Mouse (Mus musculus) adrenal gland, adult (tissue): ENCODE data around the gene Zzz3.

Experiments
- DNase-seq, 2 experiments: peaks; one replicate each; pipeline ENCODE4 v3.0.0; 2022 to 2023; ENCODE audit warnings: low spot score in 1 of 2; ENCODE audit not compliant: inconsistent age in 2 of 2

Zzz3 gene

DNA sequence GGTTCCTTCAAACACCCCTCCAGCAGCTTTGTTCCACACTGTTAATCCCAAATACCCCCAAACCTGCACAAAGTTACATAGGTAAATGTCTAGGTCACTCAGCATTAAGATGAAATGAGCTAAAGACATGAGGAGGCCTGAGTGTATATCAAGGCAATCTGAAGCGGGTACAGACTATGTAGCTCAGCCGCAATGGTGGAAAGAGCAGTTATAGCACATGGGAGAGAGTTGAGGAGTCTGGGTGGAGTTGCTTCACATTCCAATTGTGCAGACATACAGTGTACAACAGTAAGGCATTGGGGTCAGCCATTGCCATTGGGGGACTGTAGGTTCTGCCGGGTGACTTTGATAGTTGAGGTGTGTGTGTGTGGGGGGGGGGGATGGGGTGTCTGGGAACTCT, 69.2 kb downstream of the Zzz3 start:
- no peak for DNase-seq

- DNase-seq = no peak
Observed at GRCm38 (mm10) chr3:152465338-152465737, 70.1 kb downstream of the Zzz3 start.

DNA sequence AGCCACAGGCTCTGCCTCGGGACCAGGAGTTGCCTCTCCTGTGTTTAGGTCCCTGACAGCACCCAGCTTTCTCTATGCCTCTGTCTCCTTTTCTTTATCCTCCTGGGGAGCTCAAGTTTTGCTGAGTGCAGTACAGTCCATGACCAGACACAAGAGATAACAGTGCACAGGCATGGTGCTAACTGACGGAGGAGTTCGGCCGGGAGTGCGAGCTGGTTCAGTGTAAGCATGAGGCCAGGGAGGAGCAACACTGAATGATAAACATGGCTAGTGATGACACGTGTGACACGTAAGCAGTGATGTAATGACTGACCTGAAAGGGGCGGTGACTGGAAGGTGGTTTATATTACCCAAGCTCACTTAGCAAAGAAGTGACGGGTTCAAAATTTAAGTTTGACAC, 71.6 kb downstream of the Zzz3 start:
- DNase-seq = no peak

DNA sequence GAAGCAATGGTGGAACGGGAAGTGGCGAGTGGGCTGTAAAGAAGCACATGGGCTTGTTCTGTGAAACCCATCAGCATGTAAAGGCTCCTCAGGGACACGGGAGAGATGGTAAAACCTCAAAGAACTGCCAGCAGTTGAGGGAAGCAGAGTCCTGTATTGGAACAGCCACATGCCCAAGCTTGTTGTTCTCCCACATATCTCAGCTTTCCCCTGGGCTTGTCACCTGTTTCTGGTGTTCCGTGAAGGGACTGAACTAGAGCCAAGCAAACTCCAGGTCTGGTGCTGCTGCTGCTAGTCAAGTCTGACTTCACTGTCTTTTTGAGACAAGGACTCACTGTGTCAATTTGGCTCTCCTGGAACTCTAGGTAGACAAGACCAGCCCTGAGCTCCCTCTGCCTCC, 72.0 kb downstream of the Zzz3 start:
- no peak for DNase-seq

GRCm38 (mm10) chr3:152468032-152468431, 72.8 kb downstream of the Zzz3 start:
- DNase-seq = no peak

DNA sequence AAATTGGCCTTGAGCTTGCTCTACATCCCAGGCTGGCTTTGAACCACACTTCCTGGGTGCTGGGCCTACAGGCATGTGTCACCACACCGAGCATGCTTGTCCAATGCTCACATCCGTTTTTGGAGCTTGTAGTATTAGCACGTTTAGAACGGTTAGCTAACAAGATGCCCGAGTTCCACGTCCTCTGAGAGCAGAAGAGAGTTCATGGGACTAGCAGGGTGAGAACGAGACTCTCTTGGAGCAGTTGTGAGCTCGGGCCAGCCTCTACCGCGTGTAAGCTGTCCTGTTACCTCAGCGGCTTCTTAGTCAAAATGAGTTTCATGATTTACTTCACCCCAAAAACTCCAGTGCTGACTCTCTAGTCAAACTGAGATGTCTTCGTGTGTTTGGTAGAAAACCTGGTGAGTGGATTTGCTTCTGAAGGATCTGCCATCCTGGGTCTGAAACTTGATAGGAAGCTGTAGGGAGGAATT, 73.3 kb downstream of the Zzz3 start:
- DNase-seq = no peak

GRCm38 (mm10) chr3:152469423-152470200, 74.3 kb downstream of the Zzz3 start:
- DNase-seq = peak in 1 of 2 experiments; percentile 45

- no peak for DNase-seq
Observed at GRCm38 (mm10) chr3:152470347-152470746, 75.1 kb downstream of the Zzz3 start.

- DNase-seq = no peak
Observed at GRCm38 (mm10) chr3:152472676-152473075, 77.4 kb downstream of the Zzz3 start.

- DNase-seq = peak; percentile 54 to 81
Observed at GRCm38 (mm10) chr3:152474582-152475277, 79.5 kb downstream of the Zzz3 start.

GRCm38 (mm10) chr3:152475278-152475669, 80.0 kb downstream of the Zzz3 start:
- no peak for DNase-seq

DNA sequence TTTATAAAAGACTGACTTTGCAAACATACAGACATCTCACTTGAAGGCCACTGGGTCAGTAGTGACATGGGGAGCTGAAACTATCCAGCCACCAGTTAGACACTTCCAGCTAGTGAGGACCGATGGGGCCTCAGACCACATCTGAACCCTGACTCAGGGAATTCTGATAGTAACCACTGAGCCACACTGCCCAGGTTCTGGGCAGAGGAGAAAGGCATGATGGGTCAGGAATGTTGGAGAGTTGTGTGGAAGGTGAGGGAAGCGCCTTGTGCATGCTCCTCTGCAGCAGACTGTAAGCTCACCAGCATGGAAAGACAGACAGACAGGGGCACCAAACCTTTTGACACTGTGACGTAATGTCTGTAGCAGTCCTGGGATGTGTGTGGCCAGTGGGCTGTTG, 80.6 kb downstream of the Zzz3 start:
- no peak for DNase-seq

GRCm38 (mm10) chr3:152477796-152478527, 82.7 kb downstream of the Zzz3 start:
- peak; percentile 79 to 90 for DNase-seq

GRCm38 (mm10) chr3:152478599-152479435, 83.5 kb downstream of the Zzz3 start:
- DNase-seq = peak; percentile 58 to 83

DNA sequence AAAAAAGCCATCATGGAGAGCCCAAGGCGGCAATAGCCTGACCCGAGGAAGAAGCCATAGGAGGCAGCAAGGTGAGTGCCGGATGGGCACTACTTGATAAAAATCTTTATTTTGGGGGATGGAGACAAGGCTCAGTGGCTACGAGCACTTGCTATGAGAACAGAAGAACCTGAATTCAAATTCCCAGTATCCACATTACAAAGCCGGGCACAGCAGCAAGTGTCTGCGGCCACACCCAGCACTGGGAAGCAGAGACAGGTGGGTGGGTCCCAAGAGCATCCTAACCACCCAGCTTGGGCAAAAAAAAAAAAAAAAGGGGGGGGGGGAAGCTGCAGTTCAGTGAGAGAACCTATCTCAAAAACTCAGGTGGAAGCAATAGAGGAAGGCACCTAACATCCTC, 85.1 kb downstream of the Zzz3 start:
- peak in 1 of 2 experiments; percentile 2 for DNase-seq

- DNase-seq = no peak
Observed at GRCm38 (mm10) chr3:152482182-152482581, 86.9 kb downstream of the Zzz3 start.

DNA sequence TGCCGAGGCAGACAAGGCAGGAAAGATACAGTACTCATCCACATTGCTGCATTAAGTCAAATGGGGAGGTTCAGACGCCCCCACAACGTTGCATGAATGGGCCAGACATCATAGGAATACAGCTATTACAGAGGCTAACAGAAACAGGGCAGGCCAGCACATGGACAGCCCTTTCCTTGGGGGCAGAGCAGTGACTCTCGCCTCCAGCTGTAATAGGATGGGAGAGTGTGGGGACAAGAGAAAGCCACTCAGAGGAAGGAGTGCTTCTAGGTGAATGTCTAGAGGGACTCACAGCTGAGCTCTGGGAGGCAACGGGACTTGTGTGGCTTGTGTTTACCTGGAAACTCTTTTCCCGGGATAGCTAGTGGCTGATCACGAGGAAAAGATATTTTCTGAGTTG, 88.5 kb downstream of the Zzz3 start:
- peak in 1 of 2 experiments; percentile 2 for DNase-seq

GRCm38 (mm10) chr3:152484206-152484605, 88.9 kb downstream of the Zzz3 start:
- no peak for DNase-seq

- DNase-seq = no peak
Observed at GRCm38 (mm10) chr3:152488964-152489363, 93.7 kb downstream of the Zzz3 start.

DNA sequence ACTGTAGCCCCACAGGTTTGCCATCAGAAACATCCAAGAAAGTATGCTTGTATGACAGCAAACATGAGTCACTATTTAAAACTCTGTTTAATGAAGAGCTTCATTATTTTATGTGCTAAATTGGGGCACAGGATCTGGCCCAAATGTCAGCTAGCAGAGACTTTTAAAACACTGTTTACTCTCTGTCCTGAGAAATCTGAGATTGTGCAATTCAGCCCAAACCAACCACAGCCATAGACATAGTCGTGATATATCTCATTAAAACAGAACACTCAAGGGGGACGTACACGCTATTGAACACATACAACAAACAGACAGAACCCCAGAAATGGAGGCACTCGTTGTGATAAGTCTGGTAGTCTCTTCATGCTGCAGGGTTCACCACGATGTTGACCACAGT, 95.2 kb downstream of the Zzz3 start:
- no peak for DNase-seq

- no peak for DNase-seq
Observed at GRCm38 (mm10) chr3:152492241-152492640, 97.0 kb downstream of the Zzz3 start.
